Mouse (Mus musculus) lung, adult 2 months (tissue): Measurements from ENCODE around the gene Zcchc14.

Source experiments
- CTCF ChIP-seq: fragments of 200-500 bp; IDR thresholded peaks from 2 replicates; pipeline ENCODE4 v1.5.1; 2011; ENCODE audit warnings: mild to moderate bottlenecking, low read length, control low read depth; ENCODE audit not compliant: insufficient read depth
- POLR2A ChIP-seq: fragments of 200-500 bp; IDR thresholded peaks from 2 replicates; pipeline ENCODE4 v1.6.1; 2011; ENCODE audit warnings: low read depth, mild to moderate bottlenecking, control low read depth, low read length, borderline replicate concordance; ENCODE audit errors: extremely low read depth

- no peak for TF ChIP-seq CTCF
- TF ChIP-seq POLR2A, result no peak
These were observed 9.3 kb downstream of the Zcchc14 start for GRCm38 (mm10) chr8:121643384-121643783.
